Mouse (Mus musculus) heart, embryonic 16.5 days (tissue): ENCODE data around the gene Rtl8c. TPM values are rescaled to one million over a fixed set of nuclear protein-coding genes. Genes with fewer than 3 reads are reported as not detected.
A peak's percentile ranks its signal among the peaks of the same experiment; 100 is the strongest.
"Not testable (repeated sequence)": the region's sequence is repeated elsewhere in the genome, so short reads cannot be mapped to it uniquely, and the experiment has no call there.

Experiments
- ATAC-seq: fragments of 200-750 bp; cut with Nextera tagmentation; replicated peaks from 2 replicates; pipeline ENCODE4 v1.8.0; 2017; ENCODE audit warnings: moderate number of reproducible peaks; ENCODE audit not compliant: insufficient read depth, low FRiP score; ENCODE audit errors: extremely low read depth
- H3K27ac ChIP-seq: fragments of 300-500 bp; sonication (generic); 2 replicates; pipeline ENCODE4 v1.5.1; 2014; ENCODE audit warnings: mild to moderate bottlenecking, low read length, control low read depth, moderate library complexity
- H3K27me3 ChIP-seq: fragments of 300-500 bp; sonication (generic); 2 replicates; pipeline ENCODE4 v1.6.1; 2014; ENCODE audit warnings: low read length, mixed read lengths; ENCODE audit not compliant: control insufficient read depth, insufficient read depth
- H3K36me3 ChIP-seq: fragments of 300-500 bp; sonication (generic); 2 replicates; pipeline ENCODE4 v1.6.1; 2014; ENCODE audit not compliant: control insufficient read depth, insufficient read depth
- H3K4me1 ChIP-seq: fragments of 300-500 bp; sonication (generic); 2 replicates; pipeline ENCODE4 v1.6.1; 2014; ENCODE audit warnings: low read length, mixed read lengths; ENCODE audit not compliant: control insufficient read depth, insufficient read depth
- H3K4me2 ChIP-seq: fragments of 300-500 bp; sonication (generic); 2 replicates; pipeline ENCODE4 v1.6.1; 2014; ENCODE audit warnings: low read depth, mild to moderate bottlenecking, control low read depth, low read length
- H3K4me3 ChIP-seq: fragments of 300-500 bp; sonication (generic); 2 replicates; pipeline ENCODE4 v1.5.1; 2014; ENCODE audit warnings: mild to moderate bottlenecking, control low read depth, low read length
- H3K9ac ChIP-seq: fragments of 300-500 bp; sonication (generic); 2 replicates; pipeline ENCODE4 v1.6.1; 2014; ENCODE audit warnings: low read length, control low read depth
- H3K9me3 ChIP-seq: fragments of 300-500 bp; sonication (generic); replicated peaks from 2 replicates; pipeline ENCODE4 v1.6.1; 2016; ENCODE audit warnings: low read length; ENCODE audit not compliant: control insufficient read depth
- WGBS: fragments of 180-500 bp; shearing (Covaris S2); extraction: QIAGEN DNeasy Blood & Tissue Kit; methylation state at CpG from one replicate; pipeline ENCODE4 v1.1.7; 2014; 5-methylcytosine and 5-hydroxymethylcytosine counted together
- polyA plus RNA-seq: library from polyadenylated mRNA; unstranded; fragments of >200 nt; fragmentation: Nextera tagmentation; extraction: Ambion mirVana; gene quantifications from 2 replicates; pipeline ENCODE4 v1.2.1, GENCODE M21; 2015

Rtl8c gene
- 43.8 and 46.4 TPM in 2 replicates for polyA plus RNA-seq

- peak within 1 kb of the TSS; percentile 73 for H3K27ac ChIP-seq
- H3K4me3 ChIP-seq: peak within 1 kb of the TSS; percentile 60
- H3K27me3 ChIP-seq: no peaks in the 10 kb centered on the region
- peak within 1 kb of the TSS; percentile 75 for H3K9ac ChIP-seq
- peak within 1 kb of the TSS; percentile 69 for H3K4me2 ChIP-seq
- no peaks in the 10 kb centered on the region for H3K36me3 ChIP-seq
- no peaks in the 10 kb centered on the region for H3K9me3 ChIP-seq
- H3K4me1 ChIP-seq: no peaks in the 10 kb centered on the region
- WGBS: 20% methylated on average over 20 of the region's 20 CpGs
- peak; percentile 85 for ATAC-seq
Measured at GRCm38 (mm10) chrX:53607242-53608121, at the start of gene Rtl8c. Rtl8c (plus strand) TSS chrX:53608032.

DNA sequence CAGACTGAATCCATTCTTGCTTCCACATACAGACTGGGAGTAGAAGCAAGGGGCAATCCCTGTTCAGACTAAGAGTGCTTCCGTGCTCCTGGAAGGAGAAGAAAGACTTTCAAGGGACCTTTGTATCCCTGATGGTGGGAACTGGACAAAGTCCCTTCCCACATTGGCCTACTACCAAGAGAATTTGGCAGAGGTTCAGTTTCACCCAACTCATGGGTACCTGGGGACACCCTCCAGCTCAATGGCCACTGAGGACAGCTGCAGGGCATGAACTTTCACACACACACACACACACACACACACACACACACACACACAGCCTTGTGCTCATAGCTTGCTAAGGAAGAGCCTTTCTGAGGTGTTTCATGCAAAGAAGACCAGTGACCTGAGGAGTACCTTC lies 28.5 kb upstream of the Rtl8c start:
- H3K4me3 ChIP-seq: no peak overlapping the region
- H3K4me2 ChIP-seq: no peak overlapping the region
- WGBS: 88% methylated on average over 1 of the region's 1 CpGs
- no peaks in the 10 kb centered on the region for H3K27me3 ChIP-seq
- H3K9ac ChIP-seq: no peak overlapping the region
- no peaks in the 10 kb centered on the region for H3K4me1 ChIP-seq
- ATAC-seq: no peak
- H3K27ac ChIP-seq: no peak overlapping the region
- no peaks in the 10 kb centered on the region for H3K36me3 ChIP-seq
- H3K9me3 ChIP-seq: no peaks in the 10 kb centered on the region

GRCm38 (mm10) chrX:53581407-53581806 lies 26.4 kb upstream of the Rtl8c start:
- WGBS: 77% methylated on average over 2 of the region's 4 CpGs
- not testable (repeated sequence) for H3K4me1 ChIP-seq, H3K9ac ChIP-seq

GRCm38 (mm10) chrX:53583404-53583803 lies 24.4 kb upstream of the Rtl8c start:
- H3K4me2 ChIP-seq, H3K4me3 ChIP-seq, H3K36me3 ChIP-seq, H3K4me1 ChIP-seq, H3K9ac ChIP-seq, ATAC-seq, H3K27ac ChIP-seq, H3K9me3 ChIP-seq, H3K27me3 ChIP-seq: not testable (repeated sequence)
- WGBS: 60% methylated on average over 4 of the region's 4 CpGs

More at GRCm38 (mm10) chrX:53581407-53581806, 26.4 kb upstream of the Rtl8c start:
- H3K4me2 ChIP-seq, H3K4me3 ChIP-seq, H3K27ac ChIP-seq, H3K9me3 ChIP-seq, H3K27me3 ChIP-seq, H3K36me3 ChIP-seq, ATAC-seq: not testable (repeated sequence)

DNA sequence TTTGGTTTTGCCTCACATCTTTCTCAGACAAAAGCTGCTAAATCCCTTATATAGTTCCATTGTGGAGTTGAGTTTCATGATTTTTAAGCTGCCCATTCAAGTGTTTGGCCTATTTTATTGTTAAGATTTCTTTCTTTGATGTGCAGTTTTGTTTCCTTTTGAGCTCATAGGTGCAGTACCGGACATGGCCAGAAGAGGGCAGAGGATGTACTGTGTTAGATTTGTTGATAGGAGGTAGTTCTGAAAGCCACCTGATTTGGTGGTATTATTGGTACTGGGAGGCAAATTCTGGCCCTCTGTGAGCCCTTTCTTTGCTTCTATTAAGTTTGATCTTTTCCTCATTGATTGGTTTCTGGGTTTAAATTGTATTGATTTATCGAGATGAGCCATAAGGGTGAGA lies 7.8 kb upstream of the Rtl8c start:
- H3K4me1 ChIP-seq, H3K27me3 ChIP-seq, H3K36me3 ChIP-seq, ATAC-seq, H3K9me3 ChIP-seq, H3K9ac ChIP-seq, H3K27ac ChIP-seq, H3K4me3 ChIP-seq, H3K4me2 ChIP-seq: not testable (repeated sequence)
- WGBS: 50% methylated on average over 2 of the region's 2 CpGs

- not testable (repeated sequence) for ATAC-seq, H3K4me3 ChIP-seq, H3K4me2 ChIP-seq, H3K9ac ChIP-seq, H3K27me3 ChIP-seq, H3K4me1 ChIP-seq, H3K9me3 ChIP-seq, H3K36me3 ChIP-seq, H3K27ac ChIP-seq
- 29% methylated on average over 1 of the region's 1 CpGs for WGBS
Measured at GRCm38 (mm10) chrX:53606176-53606575, 1.7 kb upstream of the Rtl8c start.

- H3K9ac ChIP-seq: peak overlapping the region; percentile 75
- no peaks in the 10 kb centered on the region for H3K4me1 ChIP-seq
- ATAC-seq: 0 out of 2 replicates have a peak, but pooled peaks have one; percentile 22
- H3K27ac ChIP-seq: peak overlapping the region; percentile 73
- no peaks in the 10 kb centered on the region for H3K36me3 ChIP-seq
- peak overlapping the region; percentile 60 for H3K4me3 ChIP-seq
- H3K27me3 ChIP-seq: no peaks in the 10 kb centered on the region
- H3K4me2 ChIP-seq: peak overlapping the region; percentile 69
- 21% methylated on average over 18 of the region's 18 CpGs for WGBS
- H3K9me3 ChIP-seq: no peaks in the 10 kb centered on the region
Measured at GRCm38 (mm10) chrX:53608122-53608813, 436 bp downstream of the Rtl8c start.

GRCm38 (mm10) chrX:53608879-53609278 lies 1.0 kb downstream of the Rtl8c start, which contains the start of gene Gm14597:
Gm14597 (minus strand) TSS chrX:53608979.
- H3K9me3 ChIP-seq, H3K4me1 ChIP-seq, H3K36me3 ChIP-seq, ATAC-seq, H3K27me3 ChIP-seq: not testable (repeated sequence)
- Histone ChIP-seq H3K27ac (peak within 1 kb of the TSS; percentile 73), H3K4me2 (peak within 1 kb of the TSS; percentile 69), H3K4me3 (peak within 1 kb of the TSS; percentile 60), H3K9ac (peak within 1 kb of the TSS; percentile 75)
- WGBS: 69% methylated on average over 3 of the region's 4 CpGs

GRCm38 (mm10) chrX:53610571-53610970 lies 2.7 kb downstream of the Rtl8c start:
- WGBS: 3% methylated on average over 3 of the region's 3 CpGs
- H3K4me2 ChIP-seq: no peak overlapping the region
- no peaks in the 10 kb centered on the region for H3K9me3 ChIP-seq
- H3K27ac ChIP-seq: no peak overlapping the region
- no peaks in the 10 kb centered on the region for H3K27me3 ChIP-seq
- H3K4me3 ChIP-seq: no peak overlapping the region
- no peaks in the 10 kb centered on the region for H3K36me3 ChIP-seq
- no peak overlapping the region for H3K9ac ChIP-seq
- ATAC-seq: no peak
- H3K4me1 ChIP-seq: no peaks in the 10 kb centered on the region
